Mouse (Mus musculus) urinary bladder, postnatal 4 days (tissue): ENCODE results near the gene Srsf2.
A peak's percentile ranks its signal among the peaks of the same experiment; 100 is the strongest.
"Not testable (repeated sequence)": the region's sequence is repeated elsewhere in the genome, so short reads cannot be mapped to it uniquely, and the experiment has no call there.

Experiments used
- DNase-seq, 2 experiments: peaks; one replicate each; pipeline ENCODE4 v3.0.0; 2021 to 2022; ENCODE audit warnings: low spot score in 2 of 2

Gene Srsf2

GRCm38 (mm10) chr11:116832172-116832685, 20.7 kb downstream of the Srsf2 start:
- DNase-seq: no peak

GRCm38 (mm10) chr11:116827534-116828165, 25.2 kb downstream of the Srsf2 start, which contains the start of gene Mxra7:
Gene Mxra7, minus strand, starts transcription at chr11:116828046.
- peak; percentile 84 to 88 for DNase-seq

- DNase-seq: no peak
These were observed 26.1 kb downstream of the Srsf2 start for GRCm38 (mm10) chr11:116826550-116827504.

GRCm38 (mm10) chr11:116825230-116825629, 27.7 kb downstream of the Srsf2 start:
- no peak for DNase-seq

DNA sequence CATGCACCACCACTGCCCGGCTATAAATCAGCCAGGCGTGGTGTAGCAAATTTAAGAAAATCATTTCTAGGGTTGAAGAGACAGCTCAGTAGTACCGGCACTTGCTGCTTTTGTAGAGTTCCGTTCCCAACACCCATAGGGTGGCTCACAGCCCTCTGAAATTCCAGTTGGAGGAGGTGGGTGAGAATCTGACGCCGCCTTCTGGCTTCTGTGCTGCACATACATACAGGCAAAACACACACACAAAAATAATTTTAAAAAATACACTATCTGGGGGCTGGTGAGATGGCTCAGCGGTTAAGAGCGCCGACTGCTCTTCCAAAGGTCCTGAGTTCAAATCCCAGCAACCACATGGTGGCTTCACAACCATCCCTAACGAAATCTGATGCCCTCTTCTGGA, 29.0 kb downstream of the Srsf2 start:
- DNase-seq: not testable (repeated sequence)

- no peak for DNase-seq
These were observed 29.6 kb downstream of the Srsf2 start for GRCm38 (mm10) chr11:116823255-116823654.

DNA sequence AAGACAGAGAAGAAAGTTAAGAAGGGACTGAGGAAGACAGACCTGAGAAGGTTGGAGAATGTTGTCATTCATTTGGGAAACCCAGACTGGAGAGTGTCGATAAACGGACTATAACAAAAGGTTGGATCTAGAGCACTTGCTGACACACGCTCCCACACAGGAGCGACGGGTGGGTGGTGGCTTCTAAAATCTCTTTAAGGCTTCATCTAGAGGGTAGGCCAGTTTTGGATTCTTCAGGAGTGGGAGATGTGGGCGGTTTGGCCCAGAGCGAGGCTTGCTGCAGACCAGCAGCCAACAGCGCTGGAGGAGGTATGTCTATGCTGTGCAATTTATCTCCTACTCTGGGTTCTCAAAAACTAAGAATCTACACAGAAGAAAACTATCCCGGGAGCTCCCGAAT, 30.3 kb downstream of the Srsf2 start:
- DNase-seq: no peak

- DNase-seq: no peak
These were observed 30.7 kb downstream of the Srsf2 start for GRCm38 (mm10) chr11:116822215-116822614.

GRCm38 (mm10) chr11:116821057-116821940, 31.6 kb downstream of the Srsf2 start:
- DNase-seq: no peak

DNA sequence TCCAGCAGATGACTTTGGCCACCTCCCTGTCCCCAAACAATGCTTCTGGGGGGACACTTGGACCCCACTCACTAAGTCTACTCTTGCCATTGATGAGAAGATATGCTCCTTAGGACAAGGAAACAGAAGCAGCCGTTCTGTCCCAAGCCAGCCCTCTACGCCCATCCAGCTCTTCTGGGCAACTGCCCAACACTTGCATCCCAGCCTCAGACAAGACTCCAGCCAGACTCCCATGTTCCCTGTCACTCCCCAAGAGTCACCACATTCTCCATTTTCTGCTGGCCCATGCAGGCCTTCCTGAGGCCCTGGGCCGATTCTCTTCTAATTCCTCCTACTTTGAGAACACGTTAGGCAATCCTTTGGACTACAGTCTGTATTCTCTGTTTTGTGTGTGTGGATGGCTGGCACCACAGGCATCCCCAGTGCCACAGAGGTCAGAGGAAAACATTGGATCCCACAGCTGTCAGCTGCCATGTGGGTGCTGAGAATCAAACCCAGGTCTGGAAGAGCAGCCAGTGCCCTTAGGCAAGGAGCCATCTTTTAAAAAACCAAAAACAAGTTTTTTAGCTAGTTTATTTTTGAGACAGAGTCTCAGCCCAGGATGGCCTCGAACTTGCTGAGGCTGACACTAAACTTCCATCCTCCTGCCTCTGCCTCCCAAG, 32.8 kb downstream of the Srsf2 start:
- DNase-seq: no peak

GRCm38 (mm10) chr11:116818722-116819121, 34.2 kb downstream of the Srsf2 start:
- DNase-seq: no peak

DNA sequence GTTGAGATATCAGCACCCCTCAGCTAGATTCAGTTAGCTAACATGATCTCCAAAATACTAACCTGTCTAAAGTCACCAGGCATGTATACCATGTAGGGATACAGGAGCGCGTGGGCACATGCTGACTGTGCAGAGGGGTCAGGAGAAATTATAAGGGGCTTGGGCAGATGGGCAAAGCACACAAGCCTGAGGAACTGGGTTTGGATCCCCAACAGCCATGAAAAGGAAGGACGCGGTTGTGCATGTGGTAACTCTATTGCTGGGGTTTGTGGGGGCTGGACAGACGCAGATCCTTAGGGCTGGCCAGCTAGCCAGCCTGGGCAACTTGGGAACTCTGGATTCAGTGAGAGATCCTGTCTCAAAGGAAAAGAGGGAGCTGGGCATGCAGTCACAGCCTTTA, 35.3 kb downstream of the Srsf2 start:
- no peak for DNase-seq

DNA sequence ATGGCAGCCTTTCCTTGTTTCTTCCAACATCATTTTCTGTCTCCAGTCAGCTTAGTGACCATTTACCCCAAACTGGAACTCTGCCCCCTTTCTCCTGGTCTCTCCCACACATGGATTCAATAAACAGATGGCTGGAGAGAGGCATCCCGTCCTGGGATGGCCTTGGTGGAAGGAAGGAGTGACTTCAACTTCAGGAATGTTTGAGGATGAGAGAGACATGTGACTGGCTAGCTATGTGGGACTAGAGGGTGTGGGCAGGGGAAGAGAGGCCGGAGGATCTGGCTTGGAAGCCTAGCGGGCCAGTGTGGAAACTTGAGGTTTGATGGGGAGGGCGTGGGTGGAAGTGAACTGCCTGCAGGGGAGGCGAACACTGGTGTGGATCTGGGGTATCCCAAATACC, 36.1 kb downstream of the Srsf2 start:
- DNase-seq: peak in 1 of 2 experiments; percentile 62

DNA sequence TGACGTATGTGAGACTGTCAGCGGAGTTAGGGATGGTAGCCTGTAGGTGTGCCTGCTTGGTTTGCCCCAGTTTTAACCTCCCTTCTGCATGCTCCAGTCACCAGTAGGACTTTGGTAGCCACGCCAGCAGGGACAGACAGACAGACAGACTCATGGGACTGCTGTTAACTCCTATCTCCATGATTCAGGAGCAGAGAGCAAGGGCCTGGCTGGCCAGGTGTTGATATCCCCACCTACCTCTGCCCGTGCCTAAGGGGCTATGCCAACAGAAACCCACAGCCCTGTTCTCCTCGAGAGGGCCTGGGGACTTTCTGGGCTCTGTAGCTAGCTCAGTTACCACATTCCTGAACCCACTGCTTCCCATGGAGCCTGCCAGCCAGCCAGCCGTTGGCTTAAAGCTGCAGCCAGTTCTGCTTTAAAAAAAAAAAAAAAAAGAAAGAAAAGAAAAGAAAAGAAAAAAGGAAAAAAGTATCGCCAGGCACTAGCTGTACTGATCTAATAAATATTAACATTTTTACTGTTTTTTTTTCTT, 37.9 kb downstream of the Srsf2 start:
- DNase-seq: no peak

- peak; percentile 68 to 73 for DNase-seq
These were observed 38.6 kb downstream of the Srsf2 start for GRCm38 (mm10) chr11:116814076-116814883.

DNA sequence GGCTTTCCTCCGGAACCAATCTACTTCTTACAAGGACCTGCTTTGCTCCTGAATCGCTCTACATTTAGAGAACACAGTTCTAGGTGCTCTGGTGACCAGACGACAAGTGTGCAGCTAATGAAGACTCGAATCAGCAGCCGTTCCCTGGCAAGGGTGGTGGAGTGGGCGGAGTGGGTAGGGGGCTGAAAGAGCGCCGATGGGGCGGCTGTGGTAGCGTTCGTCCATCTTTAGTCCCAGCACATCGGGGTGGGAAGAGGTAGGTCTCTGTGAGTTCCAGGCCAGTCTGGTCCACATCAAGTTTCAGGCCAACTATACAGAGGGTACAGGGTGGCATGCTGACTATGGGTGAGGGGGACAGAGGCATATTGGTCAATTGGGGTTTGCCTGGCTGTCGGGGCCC, 39.3 kb downstream of the Srsf2 start:
- no peak for DNase-seq

- DNase-seq: no peak
These were observed 39.9 kb downstream of the Srsf2 start for GRCm38 (mm10) chr11:116812793-116813529.

DNA sequence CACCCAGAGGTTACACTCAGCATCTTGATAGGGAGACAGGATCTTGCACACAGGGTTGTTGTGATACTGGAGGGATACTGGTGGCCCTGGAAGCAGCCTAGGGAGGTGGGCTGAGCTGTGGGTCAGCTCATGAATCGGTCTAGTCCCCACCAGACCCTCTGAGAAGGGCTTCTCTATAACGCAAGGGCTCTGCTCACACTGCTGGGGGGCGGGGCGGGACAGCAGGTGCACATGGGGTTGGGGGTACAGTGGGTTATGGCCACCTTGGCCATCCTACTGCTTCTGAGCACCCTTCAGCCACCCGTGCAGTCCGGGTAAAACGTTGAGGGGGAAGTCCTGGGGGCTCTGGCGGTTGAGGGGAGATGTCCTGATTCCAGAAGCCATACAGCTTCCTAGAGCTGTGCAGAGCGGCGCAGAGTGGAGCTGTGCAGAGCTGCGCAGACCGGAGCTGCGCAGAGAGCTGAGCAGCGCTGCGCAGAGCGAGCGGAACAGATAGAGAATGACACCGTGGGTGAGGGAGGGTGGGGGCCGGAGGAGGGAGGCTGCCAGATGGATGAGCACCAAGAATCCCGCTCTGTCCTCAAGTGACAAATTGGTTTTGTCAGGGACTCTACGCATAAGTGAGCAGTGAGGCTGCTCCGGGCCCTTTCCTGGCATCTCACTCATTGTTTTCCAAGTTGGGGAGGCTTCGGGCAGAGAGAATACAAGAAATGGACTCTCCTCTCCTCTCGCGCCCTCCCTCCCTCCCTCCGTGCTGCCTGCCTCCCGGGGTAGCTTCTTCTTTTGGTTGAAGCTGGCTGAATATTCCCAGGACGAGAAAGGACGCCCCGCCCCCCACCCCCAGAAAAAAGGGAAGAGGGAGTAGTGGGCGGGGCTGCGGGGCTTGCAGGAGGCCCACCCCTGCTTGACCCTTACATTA, 41.7 kb downstream of the Srsf2 start:
- peak in 1 of 2 experiments; percentile 61 for DNase-seq
